Mouse (Mus musculus): ENCODE measurements around the gene Sptbn4. TPM values are rescaled to one million over a fixed set of nuclear protein-coding genes. Genes with fewer than 3 reads are reported as not detected.

The Sptbn4 gene
- polyA plus RNA-seq, 1 experiment from 2014 or later = 4.1 TPM

GRCm38 (mm10) chr7:27489270-27489869 lies 41.9 kb upstream of the Sptbn4 start:
- no peak overlapping the region for H3K4me2 ChIP-seq (ENCODE audit: low read length)
- DNase-seq = no peak
- no peaks in the 10 kb centered on the region; the same call in 1 of the 2 replicates for H3K27me3 ChIP-seq (ENCODE audit: control insufficient read depth, insufficient read depth, low read length)
- no peaks in the 10 kb centered on the region for H3K36me3 ChIP-seq (ENCODE audit: control insufficient read depth, insufficient read depth, low read length)
- H3K9me3 ChIP-seq (ENCODE audit: control insufficient read depth, low read length) = no peaks in the 10 kb centered on the region
- no peak overlapping the region for H3K9ac ChIP-seq (replicated peaks; ENCODE audit: low read length)
- H3K27ac ChIP-seq (replicated peaks; ENCODE audit: low read depth, low read length) = no peak overlapping the region
- H3K4me1 ChIP-seq (ENCODE audit: control insufficient read depth, insufficient read depth, low read length) = 0 out of 2 replicates have a peak, but pooled peaks cover 5% of the 10 kb centered on the region
- 91% methylated on average over 25 of the region's 25 CpGs for WGBS
- no peak overlapping the region for H3K4me3 ChIP-seq (replicated peaks; ENCODE audit: low read depth, low read length)
- no peak for ATAC-seq (ENCODE audit: low FRiP score, low TSS enrichment)

- no peaks in the 10 kb centered on the region; the same call in 1 of the 2 replicates for H3K27me3 ChIP-seq (ENCODE audit: control insufficient read depth, insufficient read depth, low read length)
- H3K9me3 ChIP-seq (ENCODE audit: control insufficient read depth, low read length) = no peaks in the 10 kb centered on the region
- H3K27ac ChIP-seq (replicated peaks; ENCODE audit: low read depth, low read length) = peak overlapping the region; percentile 89; the same call in 1 of the 2 replicates
- H3K4me3 ChIP-seq (replicated peaks; ENCODE audit: low read depth, low read length) = peak overlapping the region; percentile 61
- ATAC-seq (ENCODE audit: low FRiP score, low TSS enrichment) (no peak), DNase-seq (peak; percentile 13)
- H3K4me1 ChIP-seq (ENCODE audit: control insufficient read depth, insufficient read depth, low read length) = 0 out of 2 replicates have a peak, but pooled peaks cover 5% of the 10 kb centered on the region
- peak overlapping the region; percentile 54 for H3K4me2 ChIP-seq (ENCODE audit: low read length)
- H3K9ac ChIP-seq (replicated peaks; ENCODE audit: low read length) = peak overlapping the region; percentile 67; the same call in 1 of the 2 replicates
- no peaks in the 10 kb centered on the region for H3K36me3 ChIP-seq (ENCODE audit: control insufficient read depth, insufficient read depth, low read length)
- WGBS = 3% methylated on average over 13 of the region's 13 CpGs
Measured at GRCm38 (mm10) chr7:27487740-27488268, 40.3 kb upstream of the Sptbn4 start.

GRCm38 (mm10) chr7:27486770-27487697 lies 39.5 kb upstream of the Sptbn4 start, which contains the start of gene Sertad1:
Gene Sertad1 (plus strand): TSS chr7:27486910.
- Histone ChIP-seq H3K36me3 (ENCODE audit: control insufficient read depth, insufficient read depth, low read length) (no peaks in the 10 kb centered on the region), H3K4me1 (ENCODE audit: control insufficient read depth, insufficient read depth, low read length) (0 out of 2 replicates have a peak, but pooled peaks cover 5% of the 10 kb centered on the region), H3K4me3 (replicated peaks; ENCODE audit: low read depth, low read length) (peak within 1 kb of the TSS; percentile 61), H3K9ac (replicated peaks; ENCODE audit: low read length) (peak within 1 kb of the TSS; percentile 67), H3K9me3 (ENCODE audit: control insufficient read depth, low read length) (no peaks in the 10 kb centered on the region), H3K27ac (replicated peaks; ENCODE audit: low read depth, low read length) (peak within 1 kb of the TSS; percentile 89), H3K27me3 (ENCODE audit: control insufficient read depth, insufficient read depth, low read length) (no peaks in the 10 kb centered on the region; the same call in 1 of the 2 replicates), H3K4me2 (ENCODE audit: low read length) (peak within 1 kb of the TSS; percentile 54)
- WGBS = under 1% methylated on average over 80 of the region's 80 CpGs
- peak; percentile 99 for DNase-seq
- ATAC-seq (ENCODE audit: low FRiP score, low TSS enrichment) = peak; percentile 96

- DNase-seq (no peak), ATAC-seq (ENCODE audit: low FRiP score, low TSS enrichment) (peak; percentile 7; the same call in 1 of the 2 replicates)
- H3K4me3 ChIP-seq (replicated peaks; ENCODE audit: low read depth, low read length) = peak overlapping the region; percentile 61
- H3K4me2 ChIP-seq (ENCODE audit: low read length) = peak overlapping the region; percentile 54
- no peaks in the 10 kb centered on the region for H3K9me3 ChIP-seq (ENCODE audit: control insufficient read depth, low read length)
- no peak overlapping the region for H3K9ac ChIP-seq (replicated peaks; ENCODE audit: low read length)
- 7% methylated on average over 13 of the region's 13 CpGs for WGBS
- H3K36me3 ChIP-seq (ENCODE audit: control insufficient read depth, insufficient read depth, low read length) = no peaks in the 10 kb centered on the region
- H3K27ac ChIP-seq (replicated peaks; ENCODE audit: low read depth, low read length) = peak overlapping the region; percentile 89; the same call in 1 of the 2 replicates
- peaks cover 9% of the 10 kb centered on the region; the same call in 1 of the 2 replicates for H3K4me1 ChIP-seq (ENCODE audit: control insufficient read depth, insufficient read depth, low read length)
- no peaks in the 10 kb centered on the region; the same call in 1 of the 2 replicates for H3K27me3 ChIP-seq (ENCODE audit: control insufficient read depth, insufficient read depth, low read length)
Measured at GRCm38 (mm10) chr7:27486102-27486769, 38.8 kb upstream of the Sptbn4 start.

- Histone ChIP-seq H3K4me1 (ENCODE audit: control insufficient read depth, insufficient read depth, low read length) (peaks cover 6% of the 10 kb centered on the region; the same call in 1 of the 2 replicates), H3K4me3 (replicated peaks; ENCODE audit: low read depth, low read length) (no peak overlapping the region), H3K4me2 (ENCODE audit: low read length) (no peak overlapping the region), H3K27me3 (ENCODE audit: control insufficient read depth, insufficient read depth, low read length) (no peaks in the 10 kb centered on the region), H3K9me3 (ENCODE audit: control insufficient read depth, low read length) (no peaks in the 10 kb centered on the region), H3K36me3 (ENCODE audit: control insufficient read depth, insufficient read depth, low read length) (no peaks in the 10 kb centered on the region), H3K9ac (replicated peaks; ENCODE audit: low read length) (no peak overlapping the region), H3K27ac (replicated peaks; ENCODE audit: low read depth, low read length) (no peak overlapping the region)
- 89% methylated on average over 4 of the region's 4 CpGs for WGBS
- ATAC-seq (ENCODE audit: low FRiP score, low TSS enrichment) (no peak), DNase-seq (no peak)
Measured at GRCm38 (mm10) chr7:27483860-27484259, 36.4 kb upstream of the Sptbn4 start.

GRCm38 (mm10) chr7:27481627-27481969 lies 34.1 kb upstream of the Sptbn4 start:
- H3K27ac ChIP-seq (replicated peaks; ENCODE audit: low read depth, low read length) = no peak overlapping the region
- H3K9ac ChIP-seq (replicated peaks; ENCODE audit: low read length) = peak overlapping the region; percentile 45
- peak; percentile 71 for DNase-seq
- peak; percentile 55; the same call in 1 of the 2 replicates for ATAC-seq (ENCODE audit: low FRiP score, low TSS enrichment)
- peaks cover 6% of the 10 kb centered on the region; the same call in 1 of the 2 replicates for H3K4me1 ChIP-seq (ENCODE audit: control insufficient read depth, insufficient read depth, low read length)
- peak overlapping the region; percentile 24 for H3K4me3 ChIP-seq (replicated peaks; ENCODE audit: low read depth, low read length)
- no peaks in the 10 kb centered on the region for H3K27me3 ChIP-seq (ENCODE audit: control insufficient read depth, insufficient read depth, low read length)
- peak overlapping the region; percentile 55 for H3K4me2 ChIP-seq (ENCODE audit: low read length)
- H3K36me3 ChIP-seq (ENCODE audit: control insufficient read depth, insufficient read depth, low read length) = peaks cover 4% of the 10 kb centered on the region; the same call in 1 of the 2 replicates
- H3K9me3 ChIP-seq (ENCODE audit: control insufficient read depth, low read length) = no peaks in the 10 kb centered on the region
- 0% methylated on average over 12 of the region's 12 CpGs for WGBS

- Histone ChIP-seq H3K4me2 (ENCODE audit: low read length) (peak overlapping the region; percentile 55), H3K27me3 (ENCODE audit: control insufficient read depth, insufficient read depth, low read length) (no peaks in the 10 kb centered on the region), H3K4me1 (ENCODE audit: control insufficient read depth, insufficient read depth, low read length) (peaks cover 6% of the 10 kb centered on the region; the same call in 1 of the 2 replicates), H3K36me3 (ENCODE audit: control insufficient read depth, insufficient read depth, low read length) (peaks cover 7% of the 10 kb centered on the region; the same call in 1 of the 2 replicates), H3K4me3 (replicated peaks; ENCODE audit: low read depth, low read length) (peak overlapping the region; percentile 24), H3K9ac (replicated peaks; ENCODE audit: low read length) (peak overlapping the region; percentile 45), H3K9me3 (ENCODE audit: control insufficient read depth, low read length) (no peaks in the 10 kb centered on the region), H3K27ac (replicated peaks; ENCODE audit: low read depth, low read length) (no peak overlapping the region)
- no peak for DNase-seq
- peak; percentile 47; the same call in 1 of the 2 replicates for ATAC-seq (ENCODE audit: low FRiP score, low TSS enrichment)
- WGBS = 13% methylated on average over 11 of the region's 11 CpGs
Measured at GRCm38 (mm10) chr7:27480927-27481626, 33.6 kb upstream of the Sptbn4 start.
